Comparison of ENCODE assay signal across 8 mouse cellular contexts in genomic region chr5:57717238-57717905, GRCm38 (mm10). TPM values are rescaled to one million over a fixed set of nuclear protein-coding genes. Genes with fewer than 3 reads are reported as not detected.
A peak's percentile ranks its signal among the peaks of the same experiment; 100 is the strongest.
DNase-seq lines count a peak whose midpoint lies in the region; ATAC-seq lines count a peak whose summit lies in the region.

No protein-coding gene starts in this region.

- intact Hi-C loops in left cerebral cortex, postnatal 14 days (cut with DNase I): loop anchor here (5.0 kb wide), 1 partner anchor 150 kb away; no protein-coding TSS in a partner anchor

- H3K27ac ChIP-seq in hindbrain, embryonic 15.5 days (replicated peaks): peak overlapping the region; percentile 91

- peak; percentile 31 for DNase-seq in WW6 (ENCODE audit: low read depth, low spot score)
- DNase-seq in cerebellum, postnatal 10 days: peak; percentile 75 to 82
- DNase-seq in frontal cortex, postnatal 36 days (ENCODE audit: low spot score in 2 of 2): peak; percentile 67 to 73
- peak; percentile 65 to 67 for DNase-seq in left cerebral cortex, postnatal 14 days (ENCODE audit: low spot score in 2 of 2)
- DNase-seq in right cerebral cortex, postnatal 36 days (ENCODE audit: low spot score in 2 of 2): peak; percentile 56 to 59
- no peak for DNase-seq in B cell, adult 2 months

- no peaks in the 10 kb centered on the region for H3K9me3 ChIP-seq in hindbrain, embryonic 15.5 days

- H3K4me2 ChIP-seq in hindbrain, embryonic 15.5 days: peak overlapping the region; percentile 89

- no peaks in the 10 kb centered on the region for H3K27me3 ChIP-seq in hindbrain, embryonic 15.5 days

- H3K9ac ChIP-seq in hindbrain, embryonic 15.5 days: peak overlapping the region; percentile 70

- WGBS in hindbrain, embryonic 15.5 days: under 1% methylated on average over 53 of the region's 53 CpGs

- no peak for ATAC-seq in hindbrain, embryonic 15.5 days (ENCODE audit: low FRiP score, low read depth)
- peak; percentile 23 for ATAC-seq in megakaryocyte progenitor cell, adult 5-6 weeks (replicated peaks; ENCODE audit: poor library complexity)

- H3K36me3 ChIP-seq in hindbrain, embryonic 15.5 days: no peaks in the 10 kb centered on the region

- H3K4me3 ChIP-seq in hindbrain, embryonic 15.5 days: peak overlapping the region; percentile 59

- H3K4me1 ChIP-seq in hindbrain, embryonic 15.5 days (replicated peaks): peaks cover 12% of the 10 kb centered on the region

RNA-seq across cellular contexts. Expression of gene Pcdh7, which starts 0.4 kb away (rescaled TPM):
- polyA plus RNA-seq in hindbrain, embryonic 15.5 days (2015; fragmentation: Nextera tagmentation; extraction: Ambion mirVana): 24.6 and 25.7 TPM in 2 replicates
- total RNA-seq in left cerebral cortex, postnatal 14 days (2021): 100 to 1,000 TPM; 143 to 159 TPM
- total RNA-seq in megakaryocyte progenitor cell, adult 5-6 weeks (2015): 1.8 and 2.2 TPM in 2 replicates
- 0.58 and 4.7 TPM in 2 replicates for total RNA-seq in megakaryocyte progenitor cell, adult 5-6 weeks (2017)

Comparison
In these comparisons a context has a peak if more than half of its experiments do, and no peak if none do; other contexts are left out.
1. DNase-seq: peak in WW6 (single experiment), cerebellum, postnatal 10 days (2 of 2), frontal cortex, postnatal 36 days (2 of 2), left cerebral cortex, postnatal 14 days (2 of 2) and right cerebral cortex, postnatal 36 days (2 of 2); none in B cell, adult 2 months (0 of 2).
2. RNA of gene Pcdh7, which starts 0.4 kb away (total RNA-seq): 143 to 159 TPM in left cerebral cortex, postnatal 14 days; 0.58 to 4.7 TPM in megakaryocyte progenitor cell, adult 5-6 weeks; every median in the first group is over 10 times any median in the second.